Mouse (Mus musculus) heart, embryonic 13.5 days (tissue): ENCODE data around the gene Dpagt1. TPM values are rescaled to one million over a fixed set of nuclear protein-coding genes. Genes with fewer than 3 reads are reported as not detected.

Experiments used
- ATAC-seq: fragments of 200-750 bp; cut with Nextera tagmentation; 2 replicates; pipeline ENCODE4 v1.8.0; 2017; ENCODE audit warnings: moderate TSS enrichment; ENCODE audit not compliant: insufficient number of reproducible peaks, low FRiP score, low TSS enrichment; ENCODE audit errors: extremely low read depth
- H3K27ac ChIP-seq: fragments of 300-500 bp; sonication (generic); replicated peaks from 2 replicates; pipeline ENCODE4 v1.5.1; 2015; ENCODE audit warnings: moderate library complexity, mild to moderate bottlenecking, inconsistent platforms
- H3K27me3 ChIP-seq: fragments of 300-500 bp; sonication (generic); replicated peaks from 2 replicates; pipeline ENCODE4 v1.6.1; 2015; ENCODE audit warnings: mild to moderate bottlenecking, inconsistent platforms
- H3K36me3 ChIP-seq: fragments of 300-500 bp; sonication (generic); 2 replicates; pipeline ENCODE4 v1.6.1; 2015; ENCODE audit warnings: mild to moderate bottlenecking, inconsistent platforms
- H3K4me1 ChIP-seq: fragments of 300-500 bp; sonication (generic); 2 replicates; pipeline ENCODE4 v1.6.1; 2015; ENCODE audit warnings: inconsistent platforms
- H3K4me2 ChIP-seq: fragments of 300-500 bp; sonication (generic); 2 replicates; pipeline ENCODE4 v1.6.1; 2015; ENCODE audit warnings: inconsistent platforms, mild to moderate bottlenecking, moderate library complexity
- H3K4me3 ChIP-seq: fragments of 300-500 bp; sonication (generic); 2 replicates; pipeline ENCODE4 v1.5.1; 2015; ENCODE audit warnings: moderate library complexity, mild to moderate bottlenecking, inconsistent platforms
- H3K9ac ChIP-seq: fragments of 300-500 bp; sonication (generic); 2 replicates; pipeline ENCODE4 v1.6.1; 2015; ENCODE audit warnings: inconsistent platforms, mild to moderate bottlenecking, moderate library complexity
- H3K9me3 ChIP-seq: fragments of 300-500 bp; sonication (generic); 2 replicates; pipeline ENCODE4 v1.6.1; 2016; ENCODE audit warnings: inconsistent platforms
- WGBS: fragments of 180-500 bp; shearing (Covaris S2); methylation state at CpG from one replicate; pipeline ENCODE4 v1.1.7; 2015; ENCODE audit warnings: mixed read lengths; 5-methylcytosine and 5-hydroxymethylcytosine counted together
- polyA plus RNA-seq: library from polyadenylated mRNA; unstranded; fragments of >200 nt; fragmentation: Nextera tagmentation; extraction: Ambion mirVana; gene quantifications from 2 replicates; pipeline ENCODE4 v1.2.1, GENCODE M21; 2015

The Dpagt1 gene
- polyA plus RNA-seq, 1 experiment from 2014 or later, result 34.4 TPM

DNA sequence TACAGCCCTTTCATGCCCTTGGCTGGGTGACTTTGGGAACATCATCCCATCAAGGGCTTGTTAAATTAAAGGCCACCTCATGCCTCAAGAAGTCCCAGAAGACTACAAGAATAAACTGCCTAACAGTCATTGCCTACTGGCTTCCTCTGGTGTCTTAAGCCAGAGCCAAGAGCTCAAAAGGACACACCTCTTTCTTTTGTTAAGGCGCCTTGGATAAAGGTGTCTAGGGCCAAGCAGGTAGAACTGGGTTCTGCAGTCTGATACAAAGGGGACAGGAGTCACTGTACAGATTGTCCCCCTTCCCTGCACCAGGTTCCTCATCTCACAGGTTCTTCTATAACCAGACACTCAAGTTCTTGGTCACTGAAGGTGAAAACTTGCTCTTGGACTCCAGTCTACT lies 16.8 kb downstream of the Dpagt1 start:
- ATAC-seq, result no peak
- Histone ChIP-seq H3K4me3 (peak overlapping the region; percentile 87), H3K9ac (peak overlapping the region; percentile 95), H3K9me3 (no peaks in the 10 kb centered on the region), H3K4me2 (peak overlapping the region; percentile 81), H3K4me1 (peaks cover 32% of the 10 kb centered on the region), H3K27ac (peak overlapping the region; percentile 100), H3K27me3 (no peaks in the 10 kb centered on the region), H3K36me3 (peaks cover 56% of the 10 kb centered on the region)
- WGBS, result 80% methylated on average over 1 of the region's 1 CpGs

GRCm38 (mm10) chr9:44343290-44343689 lies 17.5 kb downstream of the Dpagt1 start:
- Histone ChIP-seq H3K4me2 (peak overlapping the region; percentile 81), H3K4me3 (peak overlapping the region; percentile 87), H3K4me1 (peaks cover 26% of the 10 kb centered on the region), H3K36me3 (peaks cover 56% of the 10 kb centered on the region), H3K27ac (peak overlapping the region; percentile 100), H3K9me3 (no peaks in the 10 kb centered on the region), H3K9ac (peak overlapping the region; percentile 95), H3K27me3 (no peaks in the 10 kb centered on the region)
- 3% methylated on average over 6 of the region's 6 CpGs for WGBS
- peak; percentile 47 for ATAC-seq

DNA sequence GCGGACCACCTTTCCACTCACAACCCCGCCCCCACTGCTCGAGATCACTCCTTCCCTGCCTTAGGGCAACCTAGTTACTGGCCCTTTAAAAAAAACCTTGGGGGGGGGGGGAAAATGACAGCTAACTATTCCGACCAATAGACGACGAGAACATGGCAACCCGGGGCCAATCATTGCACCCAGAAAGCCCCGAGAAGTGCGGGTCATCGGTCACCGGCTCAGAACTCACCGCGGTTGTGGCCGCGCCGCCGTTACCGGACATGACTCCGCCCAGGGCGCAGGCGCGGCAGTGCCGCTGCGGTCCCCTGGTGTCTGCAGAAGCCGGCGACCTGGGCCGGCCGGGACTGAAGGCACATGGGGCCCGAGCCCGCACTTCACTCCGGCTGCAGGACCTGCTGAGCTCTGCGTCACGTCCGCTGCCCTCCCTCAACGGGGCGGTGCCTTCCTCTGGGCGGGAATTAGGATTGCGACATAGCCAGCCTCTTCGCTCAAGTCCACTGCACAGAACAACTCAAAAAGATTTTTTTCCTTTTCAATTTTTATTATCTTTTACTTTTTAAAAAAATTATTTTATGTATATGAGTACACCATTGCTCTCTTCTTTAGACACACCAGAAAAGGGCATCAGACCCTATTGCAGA lies 18.1 kb downstream of the Dpagt1 start, which contains the start of gene Hmbs:
Hmbs (minus strand) TSS at position 448 of the 641 bp plus-strand sequence.
- Histone ChIP-seq H3K27me3 (no peaks in the 10 kb centered on the region), H3K27ac (peak within 1 kb of the TSS; percentile 100), H3K4me3 (peak within 1 kb of the TSS; percentile 87), H3K9ac (peak within 1 kb of the TSS; percentile 95), H3K4me2 (peak within 1 kb of the TSS; percentile 81), H3K9me3 (no peaks in the 10 kb centered on the region), H3K36me3 (peaks cover 56% of the 10 kb centered on the region), H3K4me1 (peaks cover 26% of the 10 kb centered on the region)
- WGBS, result under 1% methylated on average over 39 of the region's 39 CpGs
- peak; percentile 81 for ATAC-seq

- WGBS, result 78% methylated on average over 6 of the region's 6 CpGs
Measured at GRCm38 (mm10) chr9:44345570-44346433, 20.0 kb downstream of the Dpagt1 start.

DNA sequence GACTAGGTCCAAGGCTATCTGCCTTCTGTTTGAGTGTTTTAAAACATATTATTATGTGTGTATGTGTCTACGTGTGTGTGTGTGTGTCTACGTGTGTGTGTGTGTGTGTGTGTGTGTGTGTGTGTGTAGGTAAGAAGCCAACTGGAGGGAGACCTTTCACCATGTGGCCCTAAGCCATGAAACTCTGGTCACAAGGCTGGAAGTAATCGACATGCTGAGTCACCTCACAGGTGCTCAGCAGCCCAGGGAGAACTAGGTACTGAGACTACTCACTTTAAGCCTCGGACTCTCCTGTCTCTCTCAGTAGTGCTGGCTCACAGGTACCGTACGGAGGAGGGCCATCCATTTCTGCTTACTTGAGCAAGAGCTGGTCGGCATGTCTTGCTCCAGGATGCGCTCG lies 21.3 kb downstream of the Dpagt1 start:
- Histone ChIP-seq H3K9me3 (no peaks in the 10 kb centered on the region), H3K9ac (no peak overlapping the region), H3K4me1 (peaks cover 19% of the 10 kb centered on the region), H3K27me3 (no peaks in the 10 kb centered on the region), H3K4me3 (no peak overlapping the region), H3K27ac (no peak overlapping the region), H3K4me2 (no peak overlapping the region), H3K36me3 (peaks cover 59% of the 10 kb centered on the region)
- WGBS, result 92% methylated on average over 9 of the region's 9 CpGs
- no peak for ATAC-seq

More at GRCm38 (mm10) chr9:44345570-44346433, 20.0 kb downstream of the Dpagt1 start:
- Histone ChIP-seq H3K9me3 (no peaks in the 10 kb centered on the region), H3K4me3 (no peak overlapping the region), H3K4me2 (no peak overlapping the region), H3K9ac (no peak overlapping the region), H3K4me1 (peaks cover 26% of the 10 kb centered on the region), H3K36me3 (peaks cover 56% of the 10 kb centered on the region), H3K27ac (no peak overlapping the region), H3K27me3 (no peaks in the 10 kb centered on the region)
- ATAC-seq, result no peak

DNA sequence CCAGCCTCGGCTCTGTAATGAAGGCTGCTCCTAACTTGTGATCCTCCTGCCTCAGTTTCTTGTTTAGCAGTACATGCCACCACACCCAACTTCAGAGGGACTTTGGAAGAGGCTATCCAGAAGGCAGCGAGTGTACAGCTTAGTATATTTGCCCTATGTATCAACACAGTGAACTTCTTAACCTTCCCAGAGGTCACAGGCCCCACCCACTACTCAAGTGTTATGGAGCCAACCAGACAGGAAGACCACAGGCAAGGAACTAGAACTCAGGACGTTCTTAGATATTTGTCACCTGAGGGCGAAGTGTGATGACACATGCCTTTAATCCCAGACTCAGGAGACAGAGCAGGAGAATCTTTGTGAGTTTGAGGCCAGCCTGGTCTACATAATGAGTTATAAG lies 21.8 kb downstream of the Dpagt1 start:
- peaks cover 63% of the 10 kb centered on the region for H3K36me3 ChIP-seq
- no peaks in the 10 kb centered on the region for H3K27me3 ChIP-seq
- WGBS, result 83% methylated on average over 4 of the region's 4 CpGs

DNA sequence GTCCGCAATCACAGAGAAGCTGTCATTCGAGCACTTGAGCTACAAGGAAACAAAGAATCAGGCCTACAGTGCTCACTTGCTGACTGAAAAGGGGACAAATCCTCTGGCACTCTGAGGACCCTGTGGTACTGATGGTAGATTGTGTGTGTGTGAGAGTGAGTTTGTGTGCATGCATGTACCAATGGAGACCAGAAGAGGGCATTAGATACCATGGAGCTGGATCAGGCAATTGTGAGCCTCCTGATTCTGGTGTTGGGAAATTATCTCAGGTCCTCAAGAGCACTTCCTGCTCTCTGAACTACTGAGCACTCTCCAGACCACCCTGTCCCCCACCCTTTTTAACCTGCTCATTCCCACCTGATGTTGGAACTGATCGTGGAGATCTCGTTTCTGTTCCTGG lies 22.7 kb downstream of the Dpagt1 start:
- Histone ChIP-seq H3K4me1 (peaks cover 7% of the 10 kb centered on the region; the same call in 1 of the 2 replicates), H3K27me3 (no peaks in the 10 kb centered on the region), H3K27ac (no peak overlapping the region), H3K4me2 (no peak overlapping the region), H3K36me3 (peaks cover 73% of the 10 kb centered on the region), H3K9me3 (no peaks in the 10 kb centered on the region), H3K4me3 (no peak overlapping the region), H3K9ac (no peak overlapping the region)
- no peak for ATAC-seq
- 91% methylated on average over 4 of the region's 4 CpGs for WGBS

More for the DNA sequence above, 21.8 kb downstream of the Dpagt1 start:
- Histone ChIP-seq H3K4me1 (peaks cover 14% of the 10 kb centered on the region), H3K9me3 (no peaks in the 10 kb centered on the region), H3K9ac (no peak overlapping the region), H3K27ac (no peak overlapping the region), H3K4me2 (no peak overlapping the region), H3K4me3 (no peak overlapping the region)
- ATAC-seq, result no peak

DNA sequence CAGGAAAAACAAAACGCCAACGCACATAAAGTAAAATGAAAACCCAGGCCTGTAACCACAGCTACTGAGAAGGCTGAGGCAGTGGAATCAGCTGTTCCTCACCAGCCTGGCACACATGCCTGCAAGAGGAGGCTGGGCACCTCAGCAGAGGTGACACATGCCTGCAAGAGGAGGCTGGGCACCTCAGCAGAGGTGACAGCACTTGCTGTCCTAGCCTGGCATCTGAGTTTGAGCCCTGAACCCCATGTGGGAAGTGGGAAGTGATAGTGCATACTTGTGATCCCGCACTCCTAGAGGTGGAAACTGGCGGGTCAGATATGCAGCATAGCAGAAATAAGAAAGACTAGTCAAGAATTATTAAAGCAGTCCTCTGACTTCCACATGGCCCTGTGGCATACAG lies 25.6 kb downstream of the Dpagt1 start:
- Histone ChIP-seq H3K27me3 (no peaks in the 10 kb centered on the region), H3K4me1 (no peaks in the 10 kb centered on the region), H3K36me3 (peaks cover 100% of the 10 kb centered on the region), H3K9me3 (no peaks in the 10 kb centered on the region), H3K4me2 (no peak overlapping the region), H3K9ac (no peak overlapping the region), H3K4me3 (no peak overlapping the region), H3K27ac (no peak overlapping the region)
- ATAC-seq, result no peak
- 90% methylated on average over 4 of the region's 4 CpGs for WGBS

DNA sequence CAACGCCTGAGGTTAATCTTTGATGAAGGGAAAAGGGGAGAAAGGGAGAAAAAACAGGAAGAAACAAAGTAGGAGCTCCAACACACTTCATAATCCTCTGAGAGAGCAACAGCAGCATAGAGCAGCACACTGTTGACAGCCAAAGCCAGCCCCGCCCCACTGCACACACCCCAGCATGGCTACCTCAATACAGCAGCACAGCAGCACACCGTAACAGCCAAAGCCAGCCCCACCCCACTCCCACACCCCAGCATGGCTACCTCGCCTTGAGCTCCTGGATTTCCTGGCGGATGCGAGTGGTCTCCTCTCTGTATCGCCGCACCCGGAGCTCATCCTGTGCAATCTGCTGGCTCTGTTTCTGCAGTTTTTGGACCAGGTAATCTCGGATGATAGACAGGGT lies 26.5 kb downstream of the Dpagt1 start:
- Histone ChIP-seq H3K27ac (no peak overlapping the region), H3K36me3 (peaks cover 99% of the 10 kb centered on the region), H3K4me1 (no peaks in the 10 kb centered on the region), H3K9ac (no peak overlapping the region), H3K27me3 (no peaks in the 10 kb centered on the region), H3K9me3 (no peaks in the 10 kb centered on the region), H3K4me3 (no peak overlapping the region), H3K4me2 (no peak overlapping the region)
- 88% methylated on average over 10 of the region's 10 CpGs for WGBS
- no peak for ATAC-seq

GRCm38 (mm10) chr9:44353142-44353541 lies 27.3 kb downstream of the Dpagt1 start:
- 86% methylated on average over 6 of the region's 6 CpGs for WGBS
- H3K27me3 ChIP-seq, result no peaks in the 10 kb centered on the region
- no peak overlapping the region for H3K27ac ChIP-seq
- no peaks in the 10 kb centered on the region for H3K4me1 ChIP-seq
- H3K36me3 ChIP-seq, result peaks cover 99% of the 10 kb centered on the region
- ATAC-seq, result no peak
- H3K4me2 ChIP-seq, result no peak overlapping the region
- H3K9me3 ChIP-seq, result no peaks in the 10 kb centered on the region
- no peak overlapping the region for H3K9ac ChIP-seq
- no peak overlapping the region for H3K4me3 ChIP-seq

DNA sequence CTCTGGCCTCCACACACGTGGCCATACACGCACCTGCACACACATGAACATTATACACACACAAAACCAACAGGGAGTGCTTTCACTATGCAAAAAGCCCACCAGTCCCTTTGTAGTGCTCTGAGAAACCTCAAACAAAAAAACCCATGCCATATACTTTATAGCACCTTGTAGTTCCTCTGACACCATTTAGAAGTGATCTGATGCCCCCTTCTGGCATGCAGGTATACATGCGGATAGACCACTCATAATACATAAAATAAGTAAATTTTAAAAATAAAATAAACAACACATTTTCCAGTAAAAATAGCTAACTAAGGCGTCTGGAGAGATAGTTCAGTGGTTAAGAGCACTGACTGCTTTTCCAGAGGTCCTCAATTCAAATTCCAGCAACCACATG lies 31.4 kb downstream of the Dpagt1 start:
- WGBS, result 74% methylated on average over 4 of the region's 4 CpGs
- no peak overlapping the region for H3K4me3 ChIP-seq

More for the DNA sequence above, 31.4 kb downstream of the Dpagt1 start:
- no peaks in the 10 kb centered on the region for H3K27me3 ChIP-seq
- no peaks in the 10 kb centered on the region for H3K9me3 ChIP-seq
- no peak overlapping the region for H3K27ac ChIP-seq
- H3K36me3 ChIP-seq, result peaks cover 75% of the 10 kb centered on the region
- peaks cover 7% of the 10 kb centered on the region for H3K4me1 ChIP-seq
- H3K4me2 ChIP-seq, result no peak overlapping the region
- H3K9ac ChIP-seq, result no peak overlapping the region
- ATAC-seq, result no peak
